Mouse (Mus musculus): ENCODE results near the gene St6galnac1. TPM values are rescaled to one million over a fixed set of nuclear protein-coding genes. Genes with fewer than 3 reads are reported as not detected.
"Not testable (repeated sequence)": the region's sequence is repeated elsewhere in the genome, so short reads cannot be mapped to it uniquely, and the experiment has no call there.

St6galnac1 gene
- polyA plus RNA-seq, 1 experiment from 2014 or later: not detected

DNA sequence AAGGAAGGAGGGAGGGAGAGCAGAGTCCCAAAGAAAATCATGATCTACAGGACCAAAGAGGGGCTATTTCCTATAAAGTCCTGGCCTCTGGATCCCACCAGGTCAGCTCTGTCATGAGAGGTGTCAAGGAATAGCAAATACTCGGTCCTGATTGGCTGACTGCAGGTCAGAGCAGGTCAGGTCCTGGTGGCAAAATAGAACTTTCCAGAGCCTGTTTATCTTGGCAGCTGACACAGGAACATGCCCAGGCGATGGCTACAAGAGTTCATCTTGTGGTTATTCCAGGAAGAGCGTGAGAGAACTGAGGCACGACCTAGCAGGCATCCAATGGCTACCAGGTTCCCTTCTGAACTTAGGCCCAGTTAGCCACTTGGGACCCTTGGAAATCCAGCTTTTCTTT is 42.8 kb downstream of the St6galnac1 start:
- WGBS: 60% methylated on average over 4 of the region's 4 CpGs
- no peak for DNase-seq (ENCODE audit: low spot score)
- H3K36me3 ChIP-seq (ENCODE audit: insufficient read depth, low read length): no peaks in the 10 kb centered on the region
- TF ChIP-seq CTCF (IDR thresholded peaks at IDR 0.05; ENCODE audit: low read depth): no peak
- H3K9me3 ChIP-seq (replicated peaks; ENCODE audit: low read length): no peaks in the 10 kb centered on the region
- H3K4me3 ChIP-seq (replicated peaks; ENCODE audit: low read depth, low read length): no peak overlapping the region
- no peak overlapping the region for H3K9ac ChIP-seq (ENCODE audit: low read depth, low read length)
- no peak for ATAC-seq (replicated peaks; ENCODE audit: low FRiP score, low read depth)
- no peaks in the 10 kb centered on the region for H3K27me3 ChIP-seq (ENCODE audit: insufficient read depth, low read length)
- H3K4me1 ChIP-seq (replicated peaks; ENCODE audit: insufficient read depth, low read length): no peaks in the 10 kb centered on the region
- no peak overlapping the region for H3K4me2 ChIP-seq (ENCODE audit: low read length)
- H3K27ac ChIP-seq: no peak overlapping the region

GRCm38 (mm10) chr11:116731060-116731580 is 44.2 kb downstream of the St6galnac1 start:
- DNase-seq (ENCODE audit: low spot score); H3K4me1 ChIP-seq (replicated peaks; ENCODE audit: insufficient read depth, low read length); H3K27ac ChIP-seq; H3K27me3 ChIP-seq (ENCODE audit: insufficient read depth, low read length); H3K4me3 ChIP-seq (replicated peaks; ENCODE audit: low read depth, low read length); H3K9ac ChIP-seq (ENCODE audit: low read depth, low read length); H3K36me3 ChIP-seq (ENCODE audit: insufficient read depth, low read length); H3K9me3 ChIP-seq (replicated peaks; ENCODE audit: low read length); H3K4me2 ChIP-seq (ENCODE audit: low read length); ATAC-seq (replicated peaks; ENCODE audit: low FRiP score, low read depth): not testable (repeated sequence)
- 92% methylated on average over 6 of the region's 6 CpGs for WGBS

GRCm38 (mm10) chr11:116729276-116730008 is 45.9 kb downstream of the St6galnac1 start:
- no peak for TF ChIP-seq CTCF (IDR thresholded peaks at IDR 0.05; ENCODE audit: low read depth)
- DNase-seq (ENCODE audit: low spot score): no peak
- Histone ChIP-seq H3K4me3 (replicated peaks; ENCODE audit: low read depth, low read length) (no peak overlapping the region), H3K36me3 (ENCODE audit: insufficient read depth, low read length) (no peaks in the 10 kb centered on the region), H3K27me3 (ENCODE audit: insufficient read depth, low read length) (no peaks in the 10 kb centered on the region), H3K9me3 (replicated peaks; ENCODE audit: low read length) (no peaks in the 10 kb centered on the region), H3K9ac (ENCODE audit: low read depth, low read length) (no peak overlapping the region), H3K27ac (no peak overlapping the region), H3K4me1 (replicated peaks; ENCODE audit: insufficient read depth, low read length) (no peaks in the 10 kb centered on the region), H3K4me2 (ENCODE audit: low read length) (no peak overlapping the region)
- no peak for ATAC-seq (replicated peaks; ENCODE audit: low FRiP score, low read depth)
- 61% methylated on average over 9 of the region's 9 CpGs for WGBS

DNA sequence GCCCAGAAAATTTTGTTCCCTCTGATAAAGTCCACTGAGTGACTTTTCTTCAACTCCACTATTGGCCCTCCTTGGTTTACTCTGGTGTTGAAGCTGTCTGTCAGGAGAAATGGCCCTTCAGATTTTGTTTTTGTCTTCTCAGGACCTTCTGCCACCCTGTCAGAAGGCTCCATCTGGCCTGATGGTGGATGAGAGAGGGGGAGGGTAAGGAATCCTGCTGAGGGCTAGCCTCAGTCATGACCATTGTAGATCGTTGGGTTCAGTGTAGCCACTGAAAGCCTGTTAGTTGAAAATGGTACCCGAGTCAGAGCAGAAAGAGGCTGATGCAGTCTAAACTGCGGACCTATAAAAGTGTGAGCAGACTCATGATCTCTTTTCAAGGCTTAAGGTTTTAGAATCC is 49.2 kb downstream of the St6galnac1 start:
- Histone ChIP-seq H3K4me3 (replicated peaks; ENCODE audit: low read depth, low read length) (no peak overlapping the region), H3K4me1 (replicated peaks; ENCODE audit: insufficient read depth, low read length) (no peaks in the 10 kb centered on the region), H3K9me3 (replicated peaks; ENCODE audit: low read length) (no peaks in the 10 kb centered on the region), H3K27ac (no peak overlapping the region), H3K9ac (ENCODE audit: low read depth, low read length) (no peak overlapping the region), H3K36me3 (ENCODE audit: insufficient read depth, low read length) (no peaks in the 10 kb centered on the region), H3K27me3 (ENCODE audit: insufficient read depth, low read length) (no peaks in the 10 kb centered on the region), H3K4me2 (ENCODE audit: low read length) (no peak overlapping the region)
- 80% methylated on average over 3 of the region's 3 CpGs for WGBS
- DNase-seq (ENCODE audit: low spot score): no peak
- no peak for TF ChIP-seq CTCF (IDR thresholded peaks at IDR 0.05; ENCODE audit: low read depth)
- ATAC-seq (replicated peaks; ENCODE audit: low FRiP score, low read depth): no peak

GRCm38 (mm10) chr11:116725031-116725948 is 50.0 kb downstream of the St6galnac1 start:
- Histone ChIP-seq H3K9me3 (replicated peaks; ENCODE audit: low read length) (no peaks in the 10 kb centered on the region; the same call in 1 of the 2 replicates), H3K4me3 (replicated peaks; ENCODE audit: low read depth, low read length) (0 out of 2 replicates have a peak overlapping the region, but pooled peaks have one; percentile 5), H3K4me1 (replicated peaks; ENCODE audit: insufficient read depth, low read length) (no peaks in the 10 kb centered on the region), H3K9ac (ENCODE audit: low read depth, low read length) (no peak overlapping the region), H3K36me3 (ENCODE audit: insufficient read depth, low read length) (no peaks in the 10 kb centered on the region), H3K27ac (no peak overlapping the region), H3K4me2 (ENCODE audit: low read length) (peak overlapping the region; percentile 31; the same call in 1 of the 2 replicates), H3K27me3 (ENCODE audit: insufficient read depth, low read length) (no peaks in the 10 kb centered on the region)
- no peak for TF ChIP-seq CTCF (IDR thresholded peaks at IDR 0.05; ENCODE audit: low read depth)
- peak; percentile 52 for DNase-seq (ENCODE audit: low spot score)
- peak; percentile 82 for ATAC-seq (replicated peaks; ENCODE audit: low FRiP score, low read depth)
- WGBS: 35% methylated on average over 27 of the region's 27 CpGs

DNA sequence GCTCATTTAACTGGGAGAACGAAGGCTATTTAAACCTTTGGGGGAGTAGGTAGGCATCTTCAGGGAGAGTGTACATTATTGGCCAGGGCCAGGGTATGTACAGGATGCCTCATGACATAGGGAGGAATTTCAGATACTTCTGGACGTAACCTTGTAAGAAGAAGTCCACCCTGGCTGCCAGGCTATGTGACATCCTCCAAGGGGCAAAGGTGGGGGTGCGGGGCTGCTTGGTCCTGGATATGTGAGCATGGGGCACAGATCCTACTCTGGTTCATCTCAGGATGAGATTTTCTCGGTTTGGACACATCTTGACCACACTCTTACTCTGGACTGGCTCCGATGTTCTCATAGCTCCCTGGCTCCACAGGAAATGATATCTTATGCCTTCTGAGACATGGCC is 52.2 kb downstream of the St6galnac1 start:
- Histone ChIP-seq H3K4me2 (ENCODE audit: low read length) (no peak overlapping the region), H3K4me1 (replicated peaks; ENCODE audit: insufficient read depth, low read length) (no peaks in the 10 kb centered on the region), H3K27ac (no peak overlapping the region), H3K36me3 (ENCODE audit: insufficient read depth, low read length) (no peaks in the 10 kb centered on the region), H3K4me3 (replicated peaks; ENCODE audit: low read depth, low read length) (no peak overlapping the region), H3K9me3 (replicated peaks; ENCODE audit: low read length) (no peaks in the 10 kb centered on the region; the same call in 1 of the 2 replicates), H3K27me3 (ENCODE audit: insufficient read depth, low read length) (no peaks in the 10 kb centered on the region), H3K9ac (ENCODE audit: low read depth, low read length) (no peak overlapping the region)
- DNase-seq (ENCODE audit: low spot score) (no peak), ATAC-seq (replicated peaks; ENCODE audit: low FRiP score, low read depth) (no peak)
- 91% methylated on average over 5 of the region's 5 CpGs for WGBS
- no peak for TF ChIP-seq CTCF (IDR thresholded peaks at IDR 0.05; ENCODE audit: low read depth)

Measured in kidney, postnatal 0 days (tissue).